Mouse (Mus musculus) forebrain, embryonic 16.5 days (tissue): Measurements from ENCODE around the gene Add3. TPM values are rescaled to one million over a fixed set of nuclear protein-coding genes. Genes with fewer than 3 reads are reported as not detected.
"Not testable (repeated sequence)": the region's sequence is repeated elsewhere in the genome, so short reads cannot be mapped to it uniquely, and the experiment has no call there.

Source experiments
- ATAC-seq: fragments of 200-750 bp; cut with Nextera tagmentation; 2 replicates; pipeline ENCODE4 v1.8.0; 2017; ENCODE audit warnings: mild to moderate bottlenecking, moderate library complexity
- H3K27ac ChIP-seq: fragments of 300-500 bp; sonication (generic); 2 replicates; pipeline ENCODE4 v1.5.1; 2014; ENCODE audit warnings: low read length, control low read depth
- H3K27me3 ChIP-seq: fragments of 300-500 bp; sonication (generic); replicated peaks from 2 replicates; pipeline ENCODE4 v1.6.1; 2014; ENCODE audit warnings: low read length; ENCODE audit not compliant: control insufficient read depth, insufficient read depth
- H3K36me3 ChIP-seq: fragments of 300-500 bp; sonication (generic); 2 replicates; pipeline ENCODE4 v1.6.1; 2014; ENCODE audit not compliant: control insufficient read depth, insufficient read depth
- H3K4me1 ChIP-seq: fragments of 300-500 bp; sonication (generic); replicated peaks from 2 replicates; pipeline ENCODE4 v1.6.1; 2014; ENCODE audit warnings: low read length; ENCODE audit not compliant: control insufficient read depth, insufficient read depth
- H3K4me2 ChIP-seq: fragments of 300-500 bp; sonication (generic); 2 replicates; pipeline ENCODE4 v1.6.1; 2014; ENCODE audit warnings: mild to moderate bottlenecking, low read length, control low read depth
- H3K4me3 ChIP-seq: fragments of 300-500 bp; sonication (generic); replicated peaks from 2 replicates; pipeline ENCODE4 v1.5.1; 2014; ENCODE audit warnings: mild to moderate bottlenecking, low read length, control low read depth
- H3K9ac ChIP-seq: fragments of 300-500 bp; sonication (generic); replicated peaks from 2 replicates; pipeline ENCODE4 v1.6.1; 2014; ENCODE audit warnings: low read depth, low read length, control low read depth
- H3K9me3 ChIP-seq: fragments of 300-500 bp; sonication (generic); 2 replicates; pipeline ENCODE4 v1.6.1; 2016; ENCODE audit warnings: low read length; ENCODE audit not compliant: control insufficient read depth
- WGBS: fragments of 180-500 bp; shearing (Covaris S2); extraction: QIAGEN DNeasy Blood & Tissue Kit; methylation state at CpG from one replicate; pipeline ENCODE4 v1.1.7; 2014; 5-methylcytosine and 5-hydroxymethylcytosine counted together
- polyA plus RNA-seq: library from polyadenylated mRNA; unstranded; fragments of >200 nt; fragmentation: Nextera tagmentation; extraction: Ambion mirVana; gene quantifications from 2 replicates; pipeline ENCODE4 v1.2.1, GENCODE M21; 2015

The Add3 gene
- polyA plus RNA-seq, 1 experiment from 2014 or later: 30.6 TPM

GRCm38 (mm10) chr19:53208830-53209229, 68.6 kb downstream of the Add3 start:
- no peak overlapping the region for H3K4me3 ChIP-seq
- 84% methylated on average over 7 of the region's 7 CpGs for WGBS
- H3K4me1 ChIP-seq: no peaks in the 10 kb centered on the region
- no peak for ATAC-seq
- no peak overlapping the region for H3K4me2 ChIP-seq
- no peaks in the 10 kb centered on the region for H3K27me3 ChIP-seq
- no peaks in the 10 kb centered on the region for H3K36me3 ChIP-seq
- no peak overlapping the region for H3K9ac ChIP-seq
- no peaks in the 10 kb centered on the region for H3K9me3 ChIP-seq
- H3K27ac ChIP-seq: no peak overlapping the region

- Histone ChIP-seq H3K4me1 (no peaks in the 10 kb centered on the region), H3K27me3 (no peaks in the 10 kb centered on the region), H3K4me2 (no peak overlapping the region), H3K9me3 (no peaks in the 10 kb centered on the region), H3K36me3 (no peaks in the 10 kb centered on the region), H3K4me3 (no peak overlapping the region), H3K9ac (no peak overlapping the region), H3K27ac (no peak overlapping the region)
- ATAC-seq: no peak
- 87% methylated on average over 2 of the region's 2 CpGs for WGBS
These were observed 70.0 kb downstream of the Add3 start for GRCm38 (mm10) chr19:53210251-53210650.

DNA sequence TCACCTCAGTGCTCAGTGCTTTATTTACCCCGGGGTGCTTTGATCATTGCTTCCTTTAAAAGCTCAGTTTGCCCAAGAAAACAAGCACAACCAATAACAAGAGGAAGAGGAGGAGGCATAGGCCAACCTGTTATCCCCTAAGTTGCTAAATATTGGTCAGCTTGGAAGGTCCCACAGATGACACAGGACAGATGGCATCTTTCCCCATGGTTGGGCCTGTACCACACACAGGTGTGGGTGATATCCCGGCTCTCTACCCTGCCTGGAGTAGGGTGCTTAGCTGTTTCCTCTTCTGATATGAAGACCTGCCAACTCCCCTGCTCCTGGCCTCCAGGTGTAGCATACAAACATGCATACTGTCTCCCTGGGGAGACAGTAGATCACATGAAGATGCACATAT, 75.1 kb downstream of the Add3 start:
- ATAC-seq: no peak
- Histone ChIP-seq H3K4me1 (no peaks in the 10 kb centered on the region), H3K4me2 (no peak overlapping the region), H3K9me3 (no peaks in the 10 kb centered on the region), H3K27me3 (no peaks in the 10 kb centered on the region), H3K27ac (no peak overlapping the region), H3K4me3 (no peak overlapping the region), H3K9ac (no peak overlapping the region), H3K36me3 (no peaks in the 10 kb centered on the region)
- WGBS: 87% methylated on average over 2 of the region's 2 CpGs

- Histone ChIP-seq H3K9ac (no peak overlapping the region), H3K36me3 (no peaks in the 10 kb centered on the region), H3K27me3 (no peaks in the 10 kb centered on the region), H3K27ac (no peak overlapping the region), H3K4me1 (no peaks in the 10 kb centered on the region), H3K4me2 (no peak overlapping the region), H3K4me3 (no peak overlapping the region), H3K9me3 (no peaks in the 10 kb centered on the region)
- ATAC-seq: no peak
- WGBS: 92% methylated on average over 18 of the region's 18 CpGs
These were observed 76.7 kb downstream of the Add3 start for GRCm38 (mm10) chr19:53216761-53217538.

- no peak for ATAC-seq
These were observed 77.6 kb downstream of the Add3 start for GRCm38 (mm10) chr19:53217837-53218236.

DNA sequence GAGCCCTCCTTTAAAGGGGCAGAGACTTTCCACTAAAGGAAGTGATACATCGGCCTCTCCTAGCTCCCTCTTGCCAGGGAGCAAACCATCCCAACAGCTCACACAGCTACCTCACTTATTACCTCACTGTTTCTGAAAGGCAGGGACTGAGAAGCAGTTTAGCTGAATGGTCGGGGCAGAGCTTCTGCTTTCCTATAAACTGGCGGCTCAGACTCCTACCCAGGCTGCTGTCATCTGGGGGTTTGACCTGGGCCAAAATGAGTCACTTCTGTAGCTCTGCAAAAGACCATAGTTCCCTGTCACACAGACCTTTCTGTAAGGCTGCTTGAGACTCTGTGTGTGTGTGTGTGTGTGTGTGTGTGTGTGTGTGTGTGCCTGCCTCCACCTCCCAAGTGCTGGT, 79.1 kb downstream of the Add3 start:
- no peaks in the 10 kb centered on the region for H3K36me3 ChIP-seq
- no peak overlapping the region for H3K9ac ChIP-seq
- H3K27me3 ChIP-seq: no peaks in the 10 kb centered on the region
- no peak overlapping the region for H3K4me2 ChIP-seq
- WGBS: 76% methylated on average over 3 of the region's 3 CpGs
- no peak for ATAC-seq
- no peak overlapping the region for H3K4me3 ChIP-seq
- H3K27ac ChIP-seq: no peak overlapping the region
- H3K4me1 ChIP-seq: no peaks in the 10 kb centered on the region
- no peaks in the 10 kb centered on the region for H3K9me3 ChIP-seq

More at GRCm38 (mm10) chr19:53217837-53218236, 77.6 kb downstream of the Add3 start:
- Histone ChIP-seq H3K27ac (no peak overlapping the region), H3K4me2 (no peak overlapping the region), H3K4me3 (no peak overlapping the region), H3K36me3 (no peaks in the 10 kb centered on the region), H3K9ac (no peak overlapping the region), H3K27me3 (no peaks in the 10 kb centered on the region), H3K4me1 (no peaks in the 10 kb centered on the region), H3K9me3 (no peaks in the 10 kb centered on the region)
- whole genome bisulfite sequencing: 74% methylated on average over 8 of the region's 8 CpGs

- Histone ChIP-seq H3K4me1 (no peaks in the 10 kb centered on the region), H3K4me3 (no peak overlapping the region), H3K9me3 (no peaks in the 10 kb centered on the region), H3K9ac (no peak overlapping the region), H3K4me2 (no peak overlapping the region), H3K27me3 (no peaks in the 10 kb centered on the region), H3K27ac (no peak overlapping the region), H3K36me3 (no peaks in the 10 kb centered on the region)
- no peak for ATAC-seq
- WGBS: 99% methylated on average over 3 of the region's 3 CpGs
These were observed 80.9 kb downstream of the Add3 start for GRCm38 (mm10) chr19:53221186-53221585.

DNA sequence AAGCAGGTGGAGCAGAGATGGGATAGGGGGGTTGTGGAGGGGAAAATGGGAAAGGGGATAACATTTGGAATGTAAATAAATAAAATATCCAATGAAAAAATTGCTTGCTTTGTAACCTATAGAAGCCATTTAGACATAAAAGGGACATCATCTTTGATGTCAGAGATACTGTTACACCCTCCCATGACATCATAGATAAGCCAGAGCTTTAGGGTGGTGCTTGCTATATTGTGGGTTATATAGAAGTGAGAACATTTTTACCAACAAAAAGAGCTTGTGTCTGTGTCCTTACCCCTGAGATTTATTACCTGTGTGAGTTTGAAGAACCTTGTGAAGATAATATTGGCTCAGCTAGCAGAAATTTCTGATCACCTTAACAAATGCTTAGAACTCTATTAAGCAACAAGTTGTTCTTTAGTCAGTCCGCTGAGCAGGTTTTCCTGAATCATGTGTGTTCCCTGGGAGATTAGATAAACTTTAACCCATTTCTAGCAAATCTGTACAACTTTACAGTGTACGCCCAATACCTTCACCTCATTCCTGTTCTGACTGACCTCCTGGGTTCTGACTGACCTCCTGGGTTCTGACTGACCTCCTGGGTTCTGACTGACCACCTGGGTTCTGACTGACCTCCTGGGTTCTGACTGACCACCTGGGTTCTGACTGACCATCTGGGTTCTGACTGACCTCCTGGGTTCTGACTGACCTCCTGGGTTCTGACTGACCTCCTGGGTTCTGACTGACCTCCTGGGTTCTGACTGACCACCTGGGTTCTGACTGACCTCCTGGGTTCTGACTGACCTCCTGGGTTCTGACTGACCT, 85.2 kb downstream of the Add3 start:
- not testable (repeated sequence) for ATAC-seq, H3K4me2 ChIP-seq, H3K4me1 ChIP-seq, H3K9ac ChIP-seq, H3K4me3 ChIP-seq, H3K27me3 ChIP-seq, H3K9me3 ChIP-seq, H3K27ac ChIP-seq, H3K36me3 ChIP-seq
- 90% methylated on average over 2 of the region's 2 CpGs for WGBS

DNA sequence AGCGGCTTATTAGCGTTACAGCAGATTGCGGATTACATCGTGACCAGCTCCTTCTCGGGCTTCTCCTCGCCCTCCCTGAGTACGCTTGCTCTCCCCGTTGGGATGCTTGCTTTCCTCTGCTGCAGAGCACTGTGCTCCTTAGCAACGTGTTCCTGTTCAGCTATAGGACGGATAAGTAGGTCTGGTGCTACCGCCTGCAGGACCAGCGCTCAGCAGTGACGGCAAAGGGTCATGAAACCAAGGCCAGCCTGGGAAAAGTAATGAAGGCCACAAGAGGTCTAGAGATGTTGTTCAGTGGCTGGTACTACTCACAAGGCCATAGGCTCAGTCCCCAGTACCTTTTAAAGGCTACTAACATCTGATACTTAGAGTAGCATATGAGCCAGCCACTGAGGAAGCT, 86.4 kb downstream of the Add3 start:
- H3K4me1 ChIP-seq: no peaks in the 10 kb centered on the region
- no peaks in the 10 kb centered on the region for H3K27me3 ChIP-seq
- H3K4me3 ChIP-seq: no peak overlapping the region
- no peaks in the 10 kb centered on the region for H3K9me3 ChIP-seq
- 91% methylated on average over 13 of the region's 13 CpGs for WGBS
- no peaks in the 10 kb centered on the region for H3K36me3 ChIP-seq
- no peak for ATAC-seq
- H3K9ac ChIP-seq: no peak overlapping the region
- H3K27ac ChIP-seq: no peak overlapping the region
- H3K4me2 ChIP-seq: no peak overlapping the region
